ENCODE assay signal across 9 mouse cellular contexts in genomic region chr1:51445854-51446460, GRCm38 (mm10). TPM values are rescaled to one million over a fixed set of nuclear protein-coding genes. Genes with fewer than 3 reads are reported as not detected.
DNase-seq lines count a peak whose midpoint lies in the region; ATAC-seq lines count a peak whose summit lies in the region.
"Had no signal": no experiment of that assay in that cellular context is flagged by ENCODE, and none has a peak within 500 bp of the region (broad histone marks: within the 10 kb centered on the region; RNA-seq: fewer than 3 reads in every experiment).

No protein-coding gene starts in this region.

- H3K36me3 ChIP-seq in midbrain, embryonic 12.5 days, result no peaks in the 10 kb centered on the region
- H3K36me3 ChIP-seq: heart, embryonic 13.5 days had no signal

- DNase-seq in embryo, embryonic 10.5 days (ENCODE audit: low spot score), result peak; percentile 47
- no peak for DNase-seq in embryo, embryonic 9.5 days (ENCODE audit: extremely low spot score)
- DNase-seq in cerebellum, adult 8-10 months, result peak; percentile 62
- DNase-seq in kidney, adult 9 months, result peak; percentile 75
- DNase-seq in adrenal gland, postnatal 25 days, result no peak
- DNase-seq in testis, postnatal 10 days (ENCODE audit: low spot score), result no peak
- no peak for DNase-seq in Muller cell, postnatal 12 days (ENCODE audit: inconsistent ontology term)

- no peaks in the 10 kb centered on the region for H3K27me3 ChIP-seq in midbrain, embryonic 12.5 days
- H3K27me3 ChIP-seq: heart, embryonic 13.5 days had no signal

- no peak overlapping the region for H3K4me3 ChIP-seq in midbrain, embryonic 12.5 days
- H3K4me3 ChIP-seq: heart, embryonic 13.5 days had no signal

- H3K4me1 ChIP-seq in midbrain, embryonic 12.5 days, result no peaks in the 10 kb centered on the region; the same call in 1 of the 2 replicates
- H3K4me1 ChIP-seq: heart, embryonic 13.5 days had no signal

- no peak overlapping the region for H3K27ac ChIP-seq in midbrain, embryonic 12.5 days (replicated peaks)
- H3K27ac ChIP-seq: heart, embryonic 13.5 days had no signal

- peak; percentile 60; the same call in 1 of the 2 replicates for ATAC-seq in midbrain, embryonic 12.5 days (ENCODE audit: low FRiP score, low read depth)

- no peaks in the 10 kb centered on the region for H3K9me3 ChIP-seq in midbrain, embryonic 12.5 days
- H3K9me3 ChIP-seq: heart, embryonic 13.5 days had no signal

- WGBS in midbrain, embryonic 12.5 days, result 20% methylated on average over 9 of the region's 9 CpGs

- no peak overlapping the region for H3K4me2 ChIP-seq in midbrain, embryonic 12.5 days (replicated peaks)
- H3K4me2 ChIP-seq: heart, embryonic 13.5 days had no signal

- H3K9ac ChIP-seq in midbrain, embryonic 12.5 days (replicated peaks), result no peak overlapping the region
- H3K9ac ChIP-seq: heart, embryonic 13.5 days had no signal

RNA-seq across cellular contexts. Expression of gene Nabp1, which starts 32.3 kb away (rescaled TPM):
- 6.6 and 8.4 TPM in 2 replicates for polyA plus RNA-seq in midbrain, embryonic 12.5 days (2016; fragmentation: Nextera tagmentation; extraction: Ambion mirVana)
- total RNA-seq in adrenal gland, postnatal 25 days (2021), result 52.0 and 72.5 TPM in 2 replicates

Comparison
In these comparisons a context has a peak if more than half of its experiments do, and no peak if none do; other contexts are left out.
1. DNase-seq: peak in embryo, embryonic 10.5 days (single experiment), cerebellum, adult 8-10 months (single experiment) and kidney, adult 9 months (single experiment); none in embryo, embryonic 9.5 days (single experiment), adrenal gland, postnatal 25 days (single experiment), testis, postnatal 10 days (single experiment) and Muller cell, postnatal 12 days (single experiment).